ENCODE assay signal across 11 mouse cellular contexts in the genomic region with DNA sequence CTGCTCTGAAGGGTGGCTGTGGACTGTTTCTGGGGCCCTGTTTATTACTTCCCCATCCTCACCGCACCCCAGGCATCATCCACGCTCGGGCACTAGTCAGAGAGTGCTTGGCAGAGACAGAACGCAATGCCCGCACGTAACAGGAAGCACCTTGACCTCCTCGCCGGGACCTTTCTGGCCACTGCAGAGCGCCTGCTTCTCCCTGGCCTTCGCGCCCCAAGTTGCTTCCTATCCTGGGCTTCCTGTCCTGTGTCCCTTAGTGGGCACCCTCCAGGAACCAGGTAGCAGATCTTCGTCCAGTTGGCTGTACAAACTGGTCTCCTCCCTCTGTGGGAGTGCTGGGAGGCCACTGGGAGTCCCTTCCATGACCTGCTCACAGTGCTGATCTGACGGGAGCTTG. TPM values are rescaled to one million over a fixed set of nuclear protein-coding genes. Genes with fewer than 3 reads are reported as not detected.
A peak's percentile ranks its signal among the peaks of the same experiment; 100 is the strongest.
DNase-seq lines count a peak whose midpoint lies in the region; ATAC-seq and TF ChIP-seq lines count a peak whose summit lies in the region.
"Had no signal": no experiment of that assay in that cellular context is flagged by ENCODE, and none has a peak within 500 bp of the region (broad histone marks: within the 10 kb centered on the region; RNA-seq: fewer than 3 reads in every experiment).

No protein-coding gene starts in this region.

- 89% methylated on average over 13 of the region's 13 CpGs for WGBS in forebrain, embryonic 12.5 days
- WGBS in forebrain, embryonic 14.5 days = 91% methylated on average over 13 of the region's 13 CpGs
- WGBS in midbrain, embryonic 13.5 days = 81% methylated on average over 13 of the region's 13 CpGs
- WGBS in midbrain, postnatal 0 days = 90% methylated on average over 13 of the region's 13 CpGs
- 93% methylated on average over 13 of the region's 13 CpGs for WGBS in limb, embryonic 10.5 days
- WGBS in stomach, embryonic 16.5 days = 90% methylated on average over 13 of the region's 13 CpGs
- WGBS in hindbrain, embryonic 12.5 days = 82% methylated on average over 13 of the region's 13 CpGs

- H3K36me3 ChIP-seq in forebrain, embryonic 12.5 days (replicated peaks) = no peaks in the 10 kb centered on the region
- H3K36me3 ChIP-seq in forebrain, embryonic 14.5 days (ENCODE audit: control insufficient read depth, insufficient read depth, low read length) = 0 out of 2 replicates have a peak, but pooled peaks cover 7% of the 10 kb centered on the region
- peaks cover 5% of the 10 kb centered on the region for H3K36me3 ChIP-seq in midbrain, embryonic 13.5 days
- peaks cover 7% of the 10 kb centered on the region for H3K36me3 ChIP-seq in midbrain, postnatal 0 days (ENCODE audit: insufficient read depth, low read length)
- H3K36me3 ChIP-seq in limb, embryonic 10.5 days = no peaks in the 10 kb centered on the region
- no peaks in the 10 kb centered on the region for H3K36me3 ChIP-seq in stomach, embryonic 16.5 days (ENCODE audit: control insufficient read depth, insufficient read depth, low read length)
- H3K36me3 ChIP-seq in hindbrain, embryonic 12.5 days = no peaks in the 10 kb centered on the region

- H3K4me2 ChIP-seq in forebrain, embryonic 12.5 days = 0 out of 2 replicates have a peak overlapping the region, but pooled peaks have one; percentile 95
- no peak overlapping the region for H3K4me2 ChIP-seq in forebrain, embryonic 14.5 days (ENCODE audit: low read length)
- peak overlapping the region; percentile 76 for H3K4me2 ChIP-seq in midbrain, embryonic 13.5 days (replicated peaks)
- no peak overlapping the region for H3K4me2 ChIP-seq in midbrain, postnatal 0 days (ENCODE audit: low read depth, low read length, poor library complexity, severe bottlenecking)
- H3K4me2 ChIP-seq in stomach, embryonic 16.5 days (ENCODE audit: low read depth, low read length) = peak overlapping the region; percentile 86; the same call in 1 of the 2 replicates
- H3K4me2 ChIP-seq in hindbrain, embryonic 12.5 days (replicated peaks) = no peak overlapping the region

- no peak for TF ChIP-seq CTCF in midbrain, postnatal 0 days (IDR thresholded peaks at IDR 0.05)

- H3K27me3 ChIP-seq in forebrain, embryonic 12.5 days = peaks cover 43% of the 10 kb centered on the region
- peaks cover 6% of the 10 kb centered on the region; the same call in 1 of the 2 replicates for H3K27me3 ChIP-seq in forebrain, embryonic 14.5 days (replicated peaks; ENCODE audit: control insufficient read depth, insufficient read depth, low read length)
- peaks cover 11% of the 10 kb centered on the region for H3K27me3 ChIP-seq in midbrain, embryonic 13.5 days
- H3K27me3 ChIP-seq in midbrain, postnatal 0 days (ENCODE audit: insufficient read depth, low read length) = no peaks in the 10 kb centered on the region
- peaks cover 46% of the 10 kb centered on the region for H3K27me3 ChIP-seq in limb, embryonic 10.5 days (ENCODE audit: low read depth, poor library complexity, severe bottlenecking)
- 0 out of 2 replicates have a peak, but pooled peaks cover 4% of the 10 kb centered on the region for H3K27me3 ChIP-seq in stomach, embryonic 16.5 days (ENCODE audit: control insufficient read depth, insufficient read depth, low read length)
- H3K27me3 ChIP-seq in hindbrain, embryonic 12.5 days = peaks cover 40% of the 10 kb centered on the region
- H3K27me3 ChIP-seq: Patski had no signal

- no peaks in the 10 kb centered on the region for H3K9me3 ChIP-seq in forebrain, embryonic 12.5 days
- H3K9me3 ChIP-seq in forebrain, embryonic 14.5 days (replicated peaks; ENCODE audit: control insufficient read depth, low read length) = no peaks in the 10 kb centered on the region
- H3K9me3 ChIP-seq in midbrain, embryonic 13.5 days = no peaks in the 10 kb centered on the region
- no peaks in the 10 kb centered on the region for H3K9me3 ChIP-seq in midbrain, postnatal 0 days (ENCODE audit: low read length)
- no peaks in the 10 kb centered on the region for H3K9me3 ChIP-seq in limb, embryonic 10.5 days (replicated peaks)
- no peaks in the 10 kb centered on the region for H3K9me3 ChIP-seq in stomach, embryonic 16.5 days (replicated peaks; ENCODE audit: control insufficient read depth, low read length)
- H3K9me3 ChIP-seq in hindbrain, embryonic 12.5 days (replicated peaks) = no peaks in the 10 kb centered on the region

- H3K9ac ChIP-seq in forebrain, embryonic 12.5 days = no peak overlapping the region
- H3K9ac ChIP-seq in forebrain, embryonic 14.5 days (ENCODE audit: low read length) = no peak overlapping the region
- H3K9ac ChIP-seq in midbrain, embryonic 13.5 days (replicated peaks) = no peak overlapping the region
- no peak overlapping the region for H3K9ac ChIP-seq in midbrain, postnatal 0 days (replicated peaks; ENCODE audit: low read length, poor library complexity, severe bottlenecking)
- no peak overlapping the region for H3K9ac ChIP-seq in stomach, embryonic 16.5 days (ENCODE audit: low read length)
- no peak overlapping the region for H3K9ac ChIP-seq in hindbrain, embryonic 12.5 days

- H3K4me3 ChIP-seq in forebrain, embryonic 12.5 days (replicated peaks) = no peak overlapping the region
- H3K4me3 ChIP-seq in forebrain, embryonic 14.5 days (ENCODE audit: low read depth, low read length) = no peak overlapping the region
- no peak overlapping the region for H3K4me3 ChIP-seq in midbrain, embryonic 13.5 days (replicated peaks)
- H3K4me3 ChIP-seq in midbrain, postnatal 0 days (ENCODE audit: low read depth, low read length) = no peak overlapping the region
- peak overlapping the region; percentile 61; the same call in 1 of the 2 replicates for H3K4me3 ChIP-seq in limb, embryonic 10.5 days
- 0 out of 2 replicates have a peak overlapping the region, but pooled peaks have one; percentile 69 for H3K4me3 ChIP-seq in stomach, embryonic 16.5 days (replicated peaks; ENCODE audit: low read length)
- no peak overlapping the region for H3K4me3 ChIP-seq in hindbrain, embryonic 12.5 days

- 0 out of 2 replicates have a peak overlapping the region, but pooled peaks have one; percentile 0 for H3K27ac ChIP-seq in forebrain, embryonic 12.5 days
- no peak overlapping the region for H3K27ac ChIP-seq in forebrain, embryonic 14.5 days (ENCODE audit: low read depth, low read length)
- H3K27ac ChIP-seq in midbrain, embryonic 13.5 days = 0 out of 2 replicates have a peak overlapping the region, but pooled peaks have one; percentile 22
- no peak overlapping the region for H3K27ac ChIP-seq in midbrain, postnatal 0 days (ENCODE audit: low read depth, low read length)
- H3K27ac ChIP-seq in limb, embryonic 10.5 days = no peak overlapping the region
- H3K27ac ChIP-seq in stomach, embryonic 16.5 days (ENCODE audit: low read length) = peak overlapping the region; percentile 29; the same call in 1 of the 2 replicates
- H3K27ac ChIP-seq in hindbrain, embryonic 12.5 days = no peak overlapping the region

- H3K4me1 ChIP-seq in forebrain, embryonic 12.5 days = peaks cover 54% of the 10 kb centered on the region
- H3K4me1 ChIP-seq in forebrain, embryonic 14.5 days (ENCODE audit: control insufficient read depth, insufficient read depth, low read length) = peaks cover 27% of the 10 kb centered on the region
- peaks cover 58% of the 10 kb centered on the region for H3K4me1 ChIP-seq in midbrain, embryonic 13.5 days (replicated peaks)
- peaks cover 28% of the 10 kb centered on the region; the same call in 1 of the 2 replicates for H3K4me1 ChIP-seq in midbrain, postnatal 0 days (ENCODE audit: insufficient read depth, low read length)
- peaks cover 54% of the 10 kb centered on the region for H3K4me1 ChIP-seq in limb, embryonic 10.5 days
- H3K4me1 ChIP-seq in stomach, embryonic 16.5 days (ENCODE audit: control insufficient read depth, insufficient read depth, low read length) = peaks cover 41% of the 10 kb centered on the region
- peaks cover 48% of the 10 kb centered on the region for H3K4me1 ChIP-seq in hindbrain, embryonic 12.5 days

- ATAC-seq in forebrain, embryonic 12.5 days (ENCODE audit: low FRiP score) = no peak
- ATAC-seq in forebrain, embryonic 14.5 days = no peak
- ATAC-seq in midbrain, embryonic 13.5 days = no peak
- no peak for ATAC-seq in midbrain, postnatal 0 days (ENCODE audit: low FRiP score)
- ATAC-seq in stomach, embryonic 16.5 days (ENCODE audit: insufficient read depth, low FRiP score) = no peak
- ATAC-seq in hindbrain, embryonic 12.5 days (ENCODE audit: low FRiP score) = no peak
- ATAC-seq: Patski had no signal

- intact Hi-C loops in left cerebral cortex, postnatal 36 days (cut with DNase I) = loop anchor here (5.0 kb wide), 1 partner anchor 51 kb away; a partner anchor contains a TSS

- no peak for DNase-seq in forebrain, embryonic 14.5 days (ENCODE audit: low spot score)
- DNase-seq in midbrain, postnatal 0 days (ENCODE audit: low spot score) = no peak
- no peak for DNase-seq in limb, embryonic 10.5 days (ENCODE audit: low spot score)
- no peak for DNase-seq in left cerebral cortex, postnatal 36 days (ENCODE audit: low spot score in 2 of 2)

RNA-seq across cellular contexts. Expression of a gene that starts 1.4 kb away (rescaled TPM):
- polyA plus RNA-seq in forebrain, embryonic 12.5 days (2016; fragmentation: Nextera tagmentation; extraction: Ambion mirVana) = 21.5 and 22.9 TPM in 2 replicates
- 29.1 and 40.8 TPM in 2 replicates for polyA plus RNA-seq in forebrain, embryonic 14.5 days (2014; fragmentation: Nextera tagmentation; extraction: Ambion mirVana)
- polyA plus RNA-seq in midbrain, embryonic 13.5 days (2015; fragmentation: Nextera tagmentation; extraction: Ambion mirVana) = 45.0 and 45.9 TPM in 2 replicates
- 162 and 187 TPM in 2 replicates for total RNA-seq in midbrain, postnatal 0 days (2014; rRNA removed)
- 127 and 134 TPM in 2 replicates for polyA plus RNA-seq in midbrain, postnatal 0 days (2015; fragmentation: Nextera tagmentation; extraction: Ambion mirVana)
- polyA plus RNA-seq in limb, embryonic 10.5 days (2016; fragmentation: Nextera tagmentation; extraction: Ambion mirVana) = 5.9 and 7.9 TPM in 2 replicates
- polyA plus RNA-seq in stomach, embryonic 16.5 days (2015; fragmentation: Nextera tagmentation; extraction: Ambion mirVana) = 13.8 and 14.9 TPM in 2 replicates
- total RNA-seq in left cerebral cortex, postnatal 36 days (2021) = 100 to 1,000 TPM; 202 to 203 TPM
- 19.6 and 24.4 TPM in 2 replicates for polyA plus RNA-seq in hindbrain, embryonic 12.5 days (2016; fragmentation: Nextera tagmentation; extraction: Ambion mirVana)

RNA-seq across cellular contexts. Expression of a gene that starts 1.4 kb away (rescaled TPM):
- polyA plus RNA-seq in forebrain, embryonic 12.5 days (2016; fragmentation: Nextera tagmentation; extraction: Ambion mirVana) = 70.4 and 73.9 TPM in 2 replicates
- 88.6 and 91.7 TPM in 2 replicates for polyA plus RNA-seq in forebrain, embryonic 14.5 days (2014; fragmentation: Nextera tagmentation; extraction: Ambion mirVana)
- polyA plus RNA-seq in midbrain, embryonic 13.5 days (2015; fragmentation: Nextera tagmentation; extraction: Ambion mirVana) = 78.7 and 82.1 TPM in 2 replicates
- 37.4 and 45.6 TPM in 2 replicates for total RNA-seq in midbrain, postnatal 0 days (2014; rRNA removed)
- 60.5 and 64.2 TPM in 2 replicates for polyA plus RNA-seq in midbrain, postnatal 0 days (2015; fragmentation: Nextera tagmentation; extraction: Ambion mirVana)
- 86.7 and 87.0 TPM in 2 replicates for polyA plus RNA-seq in limb, embryonic 10.5 days (2016; fragmentation: Nextera tagmentation; extraction: Ambion mirVana)
- polyA plus RNA-seq in stomach, embryonic 16.5 days (2015; fragmentation: Nextera tagmentation; extraction: Ambion mirVana) = 115 and 128 TPM in 2 replicates
- 10 to 100 TPM; 28.8 to 34.1 TPM for total RNA-seq in left cerebral cortex, postnatal 36 days (2021)
- polyA plus RNA-seq in hindbrain, embryonic 12.5 days (2016; fragmentation: Nextera tagmentation; extraction: Ambion mirVana) = 65.6 and 76.9 TPM in 2 replicates

RNA-seq across cellular contexts. Expression of a gene that starts 17.0 kb away (rescaled TPM):
- not detected in 2 replicates for polyA plus RNA-seq in forebrain, embryonic 12.5 days (2016; fragmentation: Nextera tagmentation; extraction: Ambion mirVana)
- polyA plus RNA-seq in forebrain, embryonic 14.5 days (2014; fragmentation: Nextera tagmentation; extraction: Ambion mirVana) = not detected in 2 replicates
- polyA plus RNA-seq in midbrain, embryonic 13.5 days (2015; fragmentation: Nextera tagmentation; extraction: Ambion mirVana) = not detected in 2 replicates
- not detected in 2 replicates for total RNA-seq in midbrain, postnatal 0 days (2014; rRNA removed)
- not detected in 2 replicates for polyA plus RNA-seq in midbrain, postnatal 0 days (2015; fragmentation: Nextera tagmentation; extraction: Ambion mirVana)
- polyA plus RNA-seq in limb, embryonic 10.5 days (2016; fragmentation: Nextera tagmentation; extraction: Ambion mirVana) = not detected in 2 replicates
- polyA plus RNA-seq in stomach, embryonic 16.5 days (2015; fragmentation: Nextera tagmentation; extraction: Ambion mirVana) = 2.9 and 4.2 TPM in 2 replicates
- total RNA-seq in left cerebral cortex, postnatal 36 days (2021) = not detected
- not detected in 2 replicates for polyA plus RNA-seq in hindbrain, embryonic 12.5 days (2016; fragmentation: Nextera tagmentation; extraction: Ambion mirVana)
- polyA plus RNA-seq: cortical plate, adult 2 months; gonadal fat pad, adult 2 months; Patski had no signal

RNA-seq across cellular contexts. Expression of a gene that starts 27.2 kb away (rescaled TPM):
- polyA plus RNA-seq in forebrain, embryonic 12.5 days (2016; fragmentation: Nextera tagmentation; extraction: Ambion mirVana) = 56.4 and 60.7 TPM in 2 replicates
- 85.2 and 94.4 TPM in 2 replicates for polyA plus RNA-seq in forebrain, embryonic 14.5 days (2014; fragmentation: Nextera tagmentation; extraction: Ambion mirVana)
- 79.8 and 80.9 TPM in 2 replicates for polyA plus RNA-seq in midbrain, embryonic 13.5 days (2015; fragmentation: Nextera tagmentation; extraction: Ambion mirVana)
- total RNA-seq in midbrain, postnatal 0 days (2014; rRNA removed) = 29.8 and 49.9 TPM in 2 replicates
- 87.7 and 97.6 TPM in 2 replicates for polyA plus RNA-seq in midbrain, postnatal 0 days (2015; fragmentation: Nextera tagmentation; extraction: Ambion mirVana)
- polyA plus RNA-seq in limb, embryonic 10.5 days (2016; fragmentation: Nextera tagmentation; extraction: Ambion mirVana) = 74.9 and 79.2 TPM in 2 replicates
- polyA plus RNA-seq in stomach, embryonic 16.5 days (2015; fragmentation: Nextera tagmentation; extraction: Ambion mirVana) = 86.9 and 90.8 TPM in 2 replicates
- 100 to 1,000 TPM; 106 to 133 TPM for total RNA-seq in left cerebral cortex, postnatal 36 days (2021)
- 68.8 and 71.3 TPM in 2 replicates for polyA plus RNA-seq in hindbrain, embryonic 12.5 days (2016; fragmentation: Nextera tagmentation; extraction: Ambion mirVana)

RNA-seq across cellular contexts. Expression of a gene that starts 39.1 kb away (rescaled TPM):
- polyA plus RNA-seq in forebrain, embryonic 12.5 days (2016; fragmentation: Nextera tagmentation; extraction: Ambion mirVana) = not detected in 2 replicates
- polyA plus RNA-seq in forebrain, embryonic 14.5 days (2014; fragmentation: Nextera tagmentation; extraction: Ambion mirVana) = not detected in 2 replicates
- polyA plus RNA-seq in midbrain, embryonic 13.5 days (2015; fragmentation: Nextera tagmentation; extraction: Ambion mirVana) = not detected in 2 replicates
- not detected in 2 replicates for total RNA-seq in midbrain, postnatal 0 days (2014; rRNA removed)
- polyA plus RNA-seq in midbrain, postnatal 0 days (2015; fragmentation: Nextera tagmentation; extraction: Ambion mirVana) = not detected in 2 replicates
- not detected in 2 replicates for polyA plus RNA-seq in limb, embryonic 10.5 days (2016; fragmentation: Nextera tagmentation; extraction: Ambion mirVana)
- polyA plus RNA-seq in stomach, embryonic 16.5 days (2015; fragmentation: Nextera tagmentation; extraction: Ambion mirVana) = 5.3 and 6.1 TPM in 2 replicates
- not detected for total RNA-seq in left cerebral cortex, postnatal 36 days (2021)
- polyA plus RNA-seq in hindbrain, embryonic 12.5 days (2016; fragmentation: Nextera tagmentation; extraction: Ambion mirVana) = not detected in 2 replicates
- polyA plus RNA-seq: cortical plate, adult 2 months; Patski had no signal

Comparison
In these comparisons a context has a peak if more than half of its experiments do, and no peak if none do; other contexts are left out.
1. H3K27ac ChIP-seq: peak in forebrain, embryonic 12.5 days (single experiment), midbrain, embryonic 13.5 days (single experiment) and stomach, embryonic 16.5 days (single experiment); none in forebrain, embryonic 14.5 days (single experiment), midbrain, postnatal 0 days (single experiment), limb, embryonic 10.5 days (single experiment) and hindbrain, embryonic 12.5 days (single experiment).
2. H3K4me2 ChIP-seq: peak in forebrain, embryonic 12.5 days (single experiment), midbrain, embryonic 13.5 days (single experiment) and stomach, embryonic 16.5 days (single experiment); none in forebrain, embryonic 14.5 days (single experiment), midbrain, postnatal 0 days (single experiment) and hindbrain, embryonic 12.5 days (single experiment).
3. H3K4me3 ChIP-seq: peak in limb, embryonic 10.5 days (single experiment) and stomach, embryonic 16.5 days (single experiment); none in forebrain, embryonic 12.5 days (single experiment), forebrain, embryonic 14.5 days (single experiment), midbrain, embryonic 13.5 days (single experiment), midbrain, postnatal 0 days (single experiment) and hindbrain, embryonic 12.5 days (single experiment).